Mouse (Mus musculus) layer of hippocampus, postnatal 10 days (tissue): Measurements from ENCODE around the gene Sult1b1. TPM values are rescaled to one million over a fixed set of nuclear protein-coding genes. Genes with fewer than 3 reads are reported as not detected.

Source experiments
- total RNA-seq, 2 experiments: library from RNA; stranded (reverse); gene quantifications; 2 replicates each; pipeline ENCODE4 v1.2.3; 2021

Gene Sult1b1
- total RNA-seq, 2 experiments from 2014 or later, result not detected

Other genes starting within 250 kb of the Sult1b1 start
- gene Ugt2a3, start 201.0 kb downstream of the Sult1b1 start, total RNA-seq, result under 1 TPM; 0.25 to 0.27 TPM
- not detected for gene Ugt2b38, start 114.0 kb downstream of the Sult1b1 start, total RNA-seq
- gene Ugt2a2, start 55.9 kb downstream of the Sult1b1 start, total RNA-seq, result not detected
- not detected for gene Gm43638, start 51.4 kb downstream of the Sult1b1 start, total RNA-seq
- not detected for gene Ugt2a1, start 47.3 kb downstream of the Sult1b1 start, total RNA-seq
- gene Sult1d1, start 30.8 kb upstream of the Sult1b1 start, total RNA-seq, result not detected
- gene Sult1e1, start 53.4 kb upstream of the Sult1b1 start, total RNA-seq, result not detected
- gene Csn1s1, start 128.0 kb upstream of the Sult1b1 start, total RNA-seq, result not detected
- not detected for gene Csn2, start 161.4 kb upstream of the Sult1b1 start, total RNA-seq
- not detected for gene Csn1s2a, start 236.4 kb upstream of the Sult1b1 start, total RNA-seq